Mouse (Mus musculus) forebrain, postnatal 0 days (tissue): Measurements from ENCODE around the gene Zfp575. TPM values are rescaled to one million over a fixed set of nuclear protein-coding genes. Genes with fewer than 3 reads are reported as not detected.
"Not testable (repeated sequence)": the region's sequence is repeated elsewhere in the genome, so short reads cannot be mapped to it uniquely, and the experiment has no call there.

Source experiments
- ATAC-seq: fragments of 200-750 bp; cut with Nextera tagmentation; 2 replicates; pipeline ENCODE4 v1.8.0; 2017; ENCODE audit warnings: mild to moderate bottlenecking, moderate library complexity
- DNase-seq: peaks from one replicate; pipeline ENCODE4 v3.0.0-alpha.2; 2015
- H3K27ac ChIP-seq: fragments of 300-500 bp; sonication (generic); 2 replicates; pipeline ENCODE4 v1.5.1; 2014; ENCODE audit warnings: low read depth, mild to moderate bottlenecking, antibody characterized with exemption, low read length, moderate library complexity, mixed read lengths
- H3K27me3 ChIP-seq: fragments of 300-500 bp; sonication (generic); 2 replicates; pipeline ENCODE4 v1.6.1; 2014; ENCODE audit warnings: mild to moderate bottlenecking, low read length, mixed read lengths; ENCODE audit not compliant: insufficient read depth
- H3K36me3 ChIP-seq: fragments of 300-500 bp; sonication (generic); 2 replicates; pipeline ENCODE4 v1.6.1; 2014; ENCODE audit warnings: mild to moderate bottlenecking, moderate library complexity; ENCODE audit not compliant: insufficient read depth
- H3K4me1 ChIP-seq: fragments of 300-500 bp; sonication (generic); 2 replicates; pipeline ENCODE4 v1.6.1; 2014; ENCODE audit warnings: antibody characterized with exemption; ENCODE audit not compliant: insufficient read depth
- H3K4me2 ChIP-seq: fragments of 300-500 bp; sonication (generic); 2 replicates; pipeline ENCODE4 v1.6.1; 2014; ENCODE audit warnings: low read depth, mild to moderate bottlenecking, moderate library complexity
- H3K4me3 ChIP-seq: fragments of 300-500 bp; sonication (generic); 2 replicates; pipeline ENCODE4 v1.5.1; 2014; ENCODE audit warnings: low read depth, low read length, mixed read lengths
- H3K9ac ChIP-seq: fragments of 300-500 bp; sonication (generic); 2 replicates; pipeline ENCODE4 v1.6.1; 2014; ENCODE audit warnings: mild to moderate bottlenecking
- H3K9me3 ChIP-seq: fragments of 300-500 bp; sonication (generic); 2 replicates; pipeline ENCODE4 v1.6.1; 2016; ENCODE audit warnings: low read length
- CTCF ChIP-seq: sonication (generic); IDR thresholded peaks from 2 replicates; pipeline ENCODE4 v1.5.1; 2016; ENCODE audit warnings: antibody characterized with exemption, control low read depth, low read depth
- WGBS: fragments of 180-500 bp; shearing (Covaris S2); extraction: QIAGEN DNeasy Blood & Tissue Kit; methylation state at CpG from one replicate; pipeline ENCODE4 v1.1.7; 2014; 5-methylcytosine and 5-hydroxymethylcytosine counted together
- polyA plus RNA-seq: library from polyadenylated mRNA; unstranded; fragments of >200 nt; fragmentation: Nextera tagmentation; extraction: Ambion mirVana; gene quantifications from 2 replicates; pipeline ENCODE4 v1.2.1, GENCODE M21; 2015
- total RNA-seq: library from RNA; depleted of rRNA; stranded (reverse); fragments of >200 nt; gene quantifications from 2 replicates; pipeline ENCODE4 v1.2.3, GENCODE M21; 2014

Zfp575 gene
- total and polyA plus RNA-seq, 2 experiments from 2014 or later, result 1.2 to 24.8 TPM

- H3K9ac ChIP-seq, result no peak overlapping the region
- no peak for TF ChIP-seq CTCF
- H3K27ac ChIP-seq, result no peak overlapping the region
- no peaks in the 10 kb centered on the region for H3K4me1 ChIP-seq
- ATAC-seq (no peak), DNase-seq (no peak)
- H3K4me3 ChIP-seq, result no peak overlapping the region
- H3K9me3 ChIP-seq, result no peaks in the 10 kb centered on the region
- no peaks in the 10 kb centered on the region for H3K27me3 ChIP-seq
- H3K36me3 ChIP-seq, result no peaks in the 10 kb centered on the region
- 86% methylated on average over 6 of the region's 6 CpGs for WGBS
- H3K4me2 ChIP-seq, result no peak overlapping the region
Measured at GRCm38 (mm10) chr7:24622967-24623366, 35.5 kb upstream of the Zfp575 start.

- no peaks in the 10 kb centered on the region for H3K36me3 ChIP-seq
- peak; percentile 32 for TF ChIP-seq CTCF
- ATAC-seq, result no peak
- DNase-seq, result no peak
- H3K4me2 ChIP-seq, result no peak overlapping the region
- 84% methylated on average over 3 of the region's 3 CpGs for whole genome bisulfite sequencing
- H3K27ac ChIP-seq, result no peak overlapping the region
- H3K4me1 ChIP-seq, result no peaks in the 10 kb centered on the region
- no peaks in the 10 kb centered on the region for H3K27me3 ChIP-seq
- no peak overlapping the region for H3K9ac ChIP-seq
- H3K4me3 ChIP-seq, result no peak overlapping the region
- no peaks in the 10 kb centered on the region for H3K9me3 ChIP-seq
Measured at GRCm38 (mm10) chr7:24621193-24621592, 33.8 kb upstream of the Zfp575 start.

GRCm38 (mm10) chr7:24619671-24620397, 32.4 kb upstream of the Zfp575 start:
- Histone ChIP-seq H3K4me1 (no peaks in the 10 kb centered on the region), H3K4me3 (no peak overlapping the region), H3K4me2 (no peak overlapping the region), H3K9me3 (no peaks in the 10 kb centered on the region), H3K9ac (no peak overlapping the region), H3K27ac (no peak overlapping the region), H3K36me3 (no peaks in the 10 kb centered on the region), H3K27me3 (no peaks in the 10 kb centered on the region)
- WGBS, result 52% methylated on average over 13 of the region's 13 CpGs
- TF ChIP-seq CTCF, result no peak
- ATAC-seq (no peak), DNase-seq (no peak)

- not testable (repeated sequence) for H3K9ac ChIP-seq, ATAC-seq, H3K4me3 ChIP-seq, DNase-seq, H3K9me3 ChIP-seq, H3K27ac ChIP-seq, H3K4me1 ChIP-seq, H3K4me2 ChIP-seq, H3K36me3 ChIP-seq, H3K27me3 ChIP-seq
- WGBS, result 92% methylated on average over 8 of the region's 8 CpGs
Measured at GRCm38 (mm10) chr7:24618374-24618773, 30.9 kb upstream of the Zfp575 start.

- Histone ChIP-seq H3K4me2 (no peak overlapping the region), H3K27ac (no peak overlapping the region), H3K9me3 (no peaks in the 10 kb centered on the region), H3K4me3 (no peak overlapping the region), H3K36me3 (no peaks in the 10 kb centered on the region), H3K9ac (no peak overlapping the region), H3K4me1 (no peaks in the 10 kb centered on the region), H3K27me3 (peaks cover 9% of the 10 kb centered on the region)
- TF ChIP-seq CTCF, result no peak
- ATAC-seq (no peak), DNase-seq (no peak)
- WGBS, result 80% methylated on average over 8 of the region's 8 CpGs
Measured at GRCm38 (mm10) chr7:24617763-24618162, 30.3 kb upstream of the Zfp575 start.

GRCm38 (mm10) chr7:24614816-24615215, 27.4 kb upstream of the Zfp575 start:
- Histone ChIP-seq H3K4me1 (no peaks in the 10 kb centered on the region), H3K36me3 (no peaks in the 10 kb centered on the region), H3K9ac (no peak overlapping the region), H3K9me3 (no peaks in the 10 kb centered on the region), H3K27me3 (peaks cover 36% of the 10 kb centered on the region), H3K4me3 (no peak overlapping the region), H3K4me2 (no peak overlapping the region), H3K27ac (no peak overlapping the region)
- ATAC-seq (no peak), DNase-seq (no peak)
- WGBS, result 79% methylated on average over 13 of the region's 13 CpGs
- TF ChIP-seq CTCF, result no peak

GRCm38 (mm10) chr7:24612308-24612910, 25.0 kb upstream of the Zfp575 start:
- Histone ChIP-seq H3K27me3 (peaks cover 39% of the 10 kb centered on the region), H3K9me3 (no peaks in the 10 kb centered on the region), H3K9ac (no peak overlapping the region), H3K4me2 (0 out of 2 replicates have a peak overlapping the region, but pooled peaks have one; percentile 13), H3K4me3 (peak overlapping the region; percentile 14; the same call in 1 of the 2 replicates), H3K27ac (no peak overlapping the region), H3K36me3 (no peaks in the 10 kb centered on the region; the same call in 1 of the 2 replicates), H3K4me1 (no peaks in the 10 kb centered on the region)
- ATAC-seq (no peak), DNase-seq (no peak)
- no peak for TF ChIP-seq CTCF
- WGBS, result 4% methylated on average over 27 of the region's 27 CpGs
